Mouse (Mus musculus): ENCODE data around the gene Greb1.

Greb1 gene

DNA sequence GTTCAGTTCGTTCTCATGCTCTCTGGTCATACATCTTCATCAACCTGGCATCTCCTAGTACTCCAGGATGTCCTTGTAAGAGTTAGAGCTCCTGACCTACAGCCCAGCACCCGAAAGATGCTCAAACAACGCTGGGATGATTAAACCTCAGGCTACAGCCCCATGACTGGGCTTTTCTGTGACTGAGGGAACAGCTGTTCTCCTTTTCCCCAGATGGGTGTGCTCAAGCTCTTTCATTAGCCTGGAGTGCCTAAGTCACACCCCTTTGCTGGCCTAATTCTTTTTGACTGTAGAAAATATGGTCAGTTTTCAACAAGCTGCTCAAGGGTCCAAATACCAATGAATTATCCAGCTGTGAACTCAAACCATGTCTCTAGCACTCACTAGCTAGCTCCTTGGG lies 7.4 kb upstream of the Greb1 start:
- CTCF ChIA-PET = interaction anchor here (0.8 kb wide), 1 partner anchor 205 kb away, joined by 3 read pairs; no protein-coding TSS in a partner anchor

DNA sequence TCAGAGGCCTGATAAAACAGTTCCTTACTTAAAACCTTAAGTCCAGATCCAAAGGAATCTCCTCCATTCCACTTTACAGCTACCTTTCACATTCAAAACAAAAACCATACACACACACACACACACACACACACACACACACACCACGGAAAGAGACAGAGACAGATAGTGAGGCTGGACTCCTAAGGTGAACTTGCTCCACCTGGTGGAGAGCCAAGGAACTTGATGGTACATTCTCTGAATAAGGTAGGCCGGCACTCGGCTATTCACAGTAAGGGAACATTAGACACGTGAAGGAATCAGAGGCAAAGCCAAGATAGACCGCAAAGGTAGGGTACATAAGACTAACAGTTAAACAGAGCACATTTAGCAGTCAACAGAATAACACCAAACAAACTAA lies 4.8 kb upstream of the Greb1 start:
- CTCF ChIA-PET = no interaction called here

DNA sequence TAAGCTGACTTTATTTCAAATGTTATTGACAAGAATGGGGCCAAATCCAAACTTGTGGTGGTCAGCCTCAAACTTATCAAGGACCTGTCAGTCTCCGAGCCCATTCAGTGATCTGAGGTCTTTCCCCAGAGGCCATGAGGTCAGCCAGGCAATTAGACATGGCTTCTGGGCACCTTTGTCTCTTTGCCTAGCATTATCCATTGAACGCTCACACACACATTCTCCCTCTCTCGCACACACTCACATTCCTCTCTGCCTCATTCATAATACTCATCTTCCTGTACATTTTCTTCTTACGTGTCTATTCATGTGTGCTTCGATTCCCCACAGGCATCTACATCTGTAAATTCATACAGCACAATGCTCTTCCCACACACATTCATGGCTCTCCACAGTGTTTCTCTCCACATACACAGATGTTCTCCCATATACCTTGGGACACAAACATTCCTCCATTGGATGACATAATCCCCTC lies 3.3 kb upstream of the Greb1 start:
- CTCF ChIA-PET = no interaction called here

DNA sequence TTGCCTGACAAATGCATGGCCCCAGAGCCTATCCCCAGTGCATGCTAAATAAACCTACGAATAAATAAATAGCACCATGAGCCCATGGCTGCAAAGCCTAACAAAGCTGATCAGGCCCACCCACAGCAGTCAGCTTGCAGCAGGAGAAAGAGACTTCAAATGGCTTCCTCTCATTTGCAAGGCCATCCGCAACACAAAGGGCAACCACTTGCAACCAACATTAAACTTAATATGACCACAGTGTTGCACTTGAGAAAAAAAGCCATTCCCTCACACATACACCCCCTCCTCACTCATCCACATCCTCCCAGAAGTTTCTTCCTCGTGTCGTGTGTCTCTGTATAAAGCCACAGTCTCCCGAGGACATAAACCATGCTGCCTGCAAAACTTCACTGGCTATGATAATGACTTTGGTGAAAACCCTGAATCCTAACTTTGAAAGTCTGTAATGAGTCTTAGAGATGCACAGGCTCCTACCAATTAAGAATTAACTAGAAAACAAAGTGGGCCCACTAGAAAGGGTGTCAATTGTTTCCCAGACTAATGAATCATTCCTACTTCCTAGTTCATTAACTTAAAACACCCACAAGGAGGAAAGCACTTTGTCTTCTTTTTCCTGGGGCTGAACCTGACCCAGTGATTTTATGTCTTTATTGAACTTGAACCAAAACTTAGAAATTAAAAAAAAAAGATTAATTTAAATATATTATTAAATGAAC lies 2.7 kb upstream of the Greb1 start:
- CTCF ChIA-PET = no interaction called here

DNA sequence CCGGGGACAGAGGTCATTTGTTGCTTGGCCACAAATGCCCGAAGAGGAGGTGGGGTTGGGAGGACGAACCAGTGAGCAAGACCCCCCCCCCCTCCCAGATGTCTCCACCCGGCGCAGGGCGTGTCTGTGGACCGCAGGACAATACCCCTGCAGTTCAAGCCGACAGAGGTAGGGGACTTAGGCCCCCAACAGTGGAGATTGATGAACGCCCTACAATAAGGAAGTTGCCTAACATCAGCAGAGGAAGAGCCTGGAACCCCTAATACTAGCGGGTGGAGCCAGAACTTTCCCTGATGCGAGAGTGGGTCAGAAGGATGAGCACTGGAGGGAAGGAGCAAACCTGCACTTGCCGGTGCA lies 251 bp upstream of the Greb1 start:
- CTCF ChIA-PET = interaction anchor here (0.6 kb wide), 2 partner anchors 147 to 166 kb away, joined by 3 to 4 read pairs; no protein-coding TSS in a partner anchor

DNA sequence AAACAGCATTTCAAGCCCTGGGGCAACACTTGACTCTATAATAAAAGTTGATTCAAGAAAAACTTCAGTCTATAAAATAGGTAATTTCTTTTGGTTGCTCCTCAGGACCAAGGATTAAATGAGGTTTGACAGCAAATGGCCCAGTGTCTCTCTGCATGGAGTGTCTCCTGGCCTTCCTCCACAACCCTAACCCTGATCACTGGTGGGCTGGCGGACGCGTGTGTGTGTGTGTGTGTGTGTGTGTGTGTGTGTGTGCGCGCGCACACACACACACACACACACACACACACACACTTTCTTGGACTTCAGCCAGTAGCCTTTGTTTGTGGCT lies 793 bp downstream of the Greb1 start:
- CTCF ChIA-PET = no interaction called here

DNA sequence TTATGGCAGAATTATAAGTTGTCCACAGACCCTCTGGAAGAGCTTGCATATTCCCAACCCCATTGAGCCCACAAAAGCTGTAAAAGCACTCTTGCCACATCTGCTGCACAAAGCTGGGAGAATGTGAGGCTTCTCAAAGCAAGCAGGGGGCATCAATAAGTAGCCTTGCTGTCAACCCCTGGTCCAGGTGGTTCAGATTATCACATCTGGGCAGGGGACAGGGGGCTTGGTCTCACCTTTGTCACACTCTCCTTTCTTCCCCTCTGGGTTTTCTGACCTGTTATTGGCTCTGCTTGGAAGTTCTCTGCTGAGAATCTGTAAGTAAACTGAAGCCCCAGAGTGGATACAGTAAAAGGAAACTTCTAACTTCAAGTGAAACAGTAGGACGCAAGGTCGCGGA lies 1.8 kb downstream of the Greb1 start:
- CTCF ChIA-PET = no interaction called here

DNA sequence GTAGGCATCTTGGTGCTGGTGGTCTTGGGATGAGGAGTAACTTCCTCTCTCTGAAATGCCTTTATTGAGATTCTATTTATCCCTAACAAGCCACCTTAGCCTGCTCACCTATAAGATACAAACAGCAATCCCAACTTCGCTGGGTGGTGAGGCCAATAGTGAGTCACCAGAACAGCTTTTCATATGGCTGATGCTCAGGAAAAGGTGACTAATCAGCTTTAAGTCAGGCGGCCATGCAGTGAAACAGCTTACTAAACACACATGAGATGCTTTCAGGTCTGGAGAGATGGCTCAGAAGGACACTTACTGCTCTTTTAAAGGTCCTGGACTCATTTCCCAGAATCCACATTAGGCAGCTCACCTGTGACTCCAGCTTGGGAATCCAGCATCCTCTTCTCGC lies 4.9 kb downstream of the Greb1 start:
- CTCF ChIA-PET = no interaction called here

DNA sequence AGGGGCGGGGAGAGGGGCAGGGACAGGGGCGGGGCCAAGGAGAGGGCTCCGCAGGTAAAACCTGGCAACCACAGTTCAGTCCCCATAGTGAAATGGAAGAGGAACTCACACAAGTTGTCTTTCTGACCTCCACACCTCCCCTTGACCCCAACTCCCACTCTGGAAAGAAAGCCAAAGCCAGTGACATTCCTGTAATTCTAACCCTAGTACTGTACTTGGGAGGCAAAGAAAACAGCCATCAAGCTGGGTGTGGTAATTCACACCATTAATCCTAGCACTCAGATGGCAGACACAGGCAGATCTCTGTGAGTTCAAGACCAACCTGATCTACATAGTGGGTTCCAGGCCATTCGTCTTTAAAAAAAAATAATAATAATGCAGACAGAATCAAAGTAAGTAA lies 7.3 kb downstream of the Greb1 start:
- CTCF ChIA-PET = no interaction called here

DNA sequence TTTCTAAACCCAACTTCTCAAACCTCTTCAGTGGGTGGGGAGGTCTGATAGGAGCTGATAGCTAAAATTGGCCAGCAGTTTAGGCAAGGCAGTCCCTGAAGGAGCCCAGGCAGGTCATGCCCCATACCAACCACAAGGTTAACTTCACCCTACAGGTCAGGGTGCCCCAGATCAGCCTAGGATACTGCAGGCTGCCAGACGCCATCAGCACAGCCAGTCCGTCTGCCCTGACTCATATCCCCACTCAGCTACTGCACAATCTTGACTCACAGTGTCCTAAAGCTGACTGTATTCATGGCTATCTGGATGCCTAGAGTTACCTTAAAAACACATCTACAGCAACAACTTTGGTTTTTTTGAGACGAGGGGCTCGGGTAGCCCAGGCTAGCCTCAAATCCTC lies 10.2 kb downstream of the Greb1 start:
- CTCF ChIA-PET = no interaction called here

DNA sequence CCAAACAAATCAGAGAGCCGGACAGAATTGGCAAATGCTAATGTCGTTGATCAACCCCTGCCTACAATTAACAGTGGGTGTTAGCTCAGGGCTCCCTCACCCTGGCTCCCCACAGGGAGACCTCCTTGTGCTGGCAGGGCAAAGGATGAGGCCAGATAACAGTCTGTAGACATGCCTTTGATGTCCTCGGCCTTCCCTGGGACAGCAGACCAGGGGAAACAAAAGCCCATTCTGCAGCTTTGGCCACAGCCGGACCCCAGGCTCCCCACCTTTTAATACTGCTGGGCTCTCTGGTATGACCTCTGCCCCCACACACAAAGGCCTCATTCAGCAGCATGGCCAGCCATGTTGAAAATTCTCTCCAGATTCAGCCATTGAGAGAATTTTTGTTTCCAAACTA lies 10.9 kb downstream of the Greb1 start:
- CTCF ChIA-PET = no interaction called here

DNA sequence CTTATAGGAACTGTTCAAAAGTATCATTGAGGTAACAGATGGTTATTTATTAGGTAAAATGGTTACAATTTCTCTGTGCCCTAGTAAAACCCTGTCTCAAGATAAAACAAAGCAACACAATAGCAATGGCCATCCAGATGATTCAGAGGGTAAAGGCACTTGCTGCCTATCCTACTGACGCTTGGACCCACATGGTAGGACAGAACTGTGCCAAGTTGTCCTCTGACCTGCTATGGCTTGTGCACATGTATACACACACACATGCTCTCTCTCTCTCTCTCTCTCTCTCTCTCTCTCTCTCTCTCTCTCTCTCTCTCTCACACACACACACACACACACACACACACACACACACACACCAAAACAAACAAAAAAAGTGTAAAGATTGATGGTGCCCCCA lies 11.5 kb downstream of the Greb1 start:
- CTCF ChIA-PET = no interaction called here

DNA sequence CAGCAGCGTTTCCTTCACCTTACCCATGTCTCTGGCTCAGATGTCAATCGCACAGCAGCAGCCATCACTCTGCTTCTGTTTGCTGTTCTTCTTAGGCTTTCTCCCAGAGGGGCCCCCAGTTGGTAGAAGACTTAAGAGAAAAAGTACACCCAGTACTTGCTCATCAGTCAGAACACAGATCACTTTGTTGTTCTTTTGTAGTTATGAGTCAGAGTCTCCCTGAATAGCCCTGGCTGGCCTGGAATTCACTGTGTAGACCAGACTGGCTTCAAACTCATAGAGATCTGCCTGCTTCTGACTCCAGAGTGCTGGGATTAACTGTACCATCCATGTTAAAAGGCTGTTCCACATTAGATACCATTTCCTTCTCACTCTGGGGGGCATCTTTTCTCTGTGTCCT lies 12.1 kb downstream of the Greb1 start:
- CTCF ChIA-PET = no interaction called here

DNA sequence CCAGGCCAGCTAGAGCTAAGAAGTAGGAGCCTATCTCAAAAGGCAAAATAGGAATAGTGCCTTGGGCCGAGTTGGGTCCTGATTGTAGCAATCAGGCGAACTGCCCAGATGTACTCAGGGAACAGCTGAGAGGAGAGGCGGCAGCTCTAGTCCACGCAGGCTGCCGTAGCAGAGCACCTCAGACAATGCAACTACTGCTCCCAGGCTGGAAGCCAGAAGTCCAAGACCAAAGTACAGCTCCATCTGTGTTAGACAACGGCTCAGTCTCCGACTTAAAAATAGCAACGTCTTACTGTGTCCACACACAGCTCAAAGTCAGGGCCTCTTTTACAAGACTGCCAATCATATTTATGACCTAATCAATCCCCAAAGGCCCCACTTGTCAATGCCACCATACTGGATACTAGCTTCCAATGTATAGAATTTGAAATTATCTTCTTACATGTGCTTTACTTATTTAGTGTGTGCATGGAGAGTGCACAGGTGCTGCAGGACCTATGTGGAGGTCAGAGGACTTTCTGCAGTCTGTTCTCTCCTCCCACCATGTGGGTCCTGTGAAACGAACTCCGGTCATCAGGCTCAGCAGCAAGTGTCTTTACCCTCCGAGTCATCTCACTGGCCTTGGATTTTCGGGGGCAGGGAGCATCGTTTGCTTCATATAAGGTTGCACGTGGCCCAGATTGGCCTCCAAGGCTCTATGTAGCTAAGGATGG lies 19.5 kb downstream of the Greb1 start:
- CTCF ChIA-PET = no interaction called here

DNA sequence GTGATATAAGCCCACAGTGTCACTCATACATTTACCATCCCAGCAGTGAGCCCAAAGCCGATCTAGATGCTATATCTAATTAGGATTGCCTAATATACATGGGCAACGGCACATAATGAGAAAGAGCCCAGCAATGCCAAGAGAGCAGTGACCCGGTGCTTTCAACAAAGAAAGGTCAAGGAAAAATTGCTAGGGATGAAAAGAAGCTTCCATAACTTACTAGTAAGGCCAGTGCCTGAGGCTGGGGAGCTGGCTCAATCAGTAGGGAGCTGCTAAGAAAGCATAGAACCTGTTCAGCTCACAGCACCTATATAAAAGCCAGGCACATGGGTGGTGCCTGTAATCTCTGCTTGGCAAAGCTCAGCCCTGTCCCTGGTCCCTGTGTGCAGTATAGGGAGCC lies 20.4 kb downstream of the Greb1 start:
- CTCF ChIA-PET = no interaction called here

DNA sequence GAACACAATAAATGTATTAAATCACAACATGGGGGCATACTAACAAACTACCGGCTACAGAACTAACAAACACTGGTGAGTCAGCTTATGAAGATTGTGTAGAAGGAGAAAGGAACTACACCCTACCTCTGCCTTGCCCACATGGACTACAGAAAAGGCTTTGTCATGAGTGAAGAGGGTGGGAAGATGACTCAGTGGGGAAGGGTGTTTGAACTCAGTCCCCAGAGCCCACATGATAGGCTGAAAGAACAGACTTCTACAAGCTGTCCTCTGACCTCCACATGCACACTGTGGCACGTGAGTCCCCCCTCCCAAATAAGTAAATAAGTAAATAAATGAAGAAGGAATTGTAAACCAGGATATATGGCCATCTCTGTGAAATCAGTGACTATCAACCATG lies 21.5 kb downstream of the Greb1 start:
- CTCF ChIA-PET = no interaction called here

DNA sequence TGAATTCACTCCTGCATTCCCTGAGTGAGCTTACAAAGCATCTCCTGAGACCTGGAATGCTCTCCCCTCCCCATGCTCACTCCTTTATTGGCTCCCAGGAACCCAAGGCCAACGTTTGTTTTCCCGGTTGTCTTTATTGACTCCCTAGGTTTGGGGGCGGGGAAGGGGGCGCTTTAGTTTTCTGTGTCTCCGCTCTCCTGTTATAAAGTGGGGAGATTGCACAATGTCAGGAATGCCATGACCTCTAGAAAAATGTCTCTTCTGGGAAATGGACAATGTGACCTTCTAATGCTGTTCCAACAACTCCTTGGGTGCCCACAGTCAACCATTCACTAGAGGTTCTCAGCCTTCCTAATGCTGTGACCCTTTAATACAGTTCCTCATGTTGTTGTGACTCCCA lies 22.2 kb downstream of the Greb1 start:
- CTCF ChIA-PET = no interaction called here

DNA sequence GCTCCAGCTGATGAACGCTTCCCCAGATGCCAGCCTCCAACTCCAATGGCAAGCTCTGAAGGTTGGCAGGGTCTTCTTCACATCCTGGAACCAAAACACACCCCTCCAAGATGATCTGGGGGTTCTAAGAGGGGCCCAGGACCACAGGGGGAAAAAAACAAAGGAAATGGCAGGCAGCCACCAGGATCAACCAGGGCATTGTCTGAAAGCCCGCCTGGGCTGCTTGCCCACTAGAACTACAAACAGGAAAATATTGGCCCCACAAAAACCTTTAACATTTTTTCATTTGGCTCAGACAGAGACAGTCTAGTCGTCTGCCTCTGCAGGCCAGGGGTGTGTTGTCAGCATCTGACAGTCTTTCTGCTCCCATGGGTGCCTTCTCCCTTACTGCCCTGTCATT lies 25.3 kb downstream of the Greb1 start:
- CTCF ChIA-PET = no interaction called here

DNA sequence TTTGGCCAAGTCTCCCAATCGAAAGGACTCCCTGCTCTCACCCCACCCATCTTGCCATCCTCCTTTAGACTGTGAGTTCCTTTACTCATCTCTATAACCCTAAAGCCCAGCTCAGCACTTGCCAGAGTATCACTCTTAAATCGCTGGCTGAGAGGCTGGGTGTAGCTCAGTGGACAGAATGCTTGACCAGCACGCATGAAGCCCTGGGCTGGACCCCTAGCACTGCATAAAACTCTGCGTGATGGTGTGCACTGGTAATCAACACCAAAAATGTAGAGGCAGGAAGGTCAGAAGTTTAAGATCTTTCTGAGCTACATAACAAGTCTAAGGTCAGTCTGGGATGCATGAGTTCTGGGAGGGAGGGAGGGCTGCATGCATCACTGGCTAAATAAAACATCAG lies 26.1 kb downstream of the Greb1 start:
- CTCF ChIA-PET = no interaction called here

DNA sequence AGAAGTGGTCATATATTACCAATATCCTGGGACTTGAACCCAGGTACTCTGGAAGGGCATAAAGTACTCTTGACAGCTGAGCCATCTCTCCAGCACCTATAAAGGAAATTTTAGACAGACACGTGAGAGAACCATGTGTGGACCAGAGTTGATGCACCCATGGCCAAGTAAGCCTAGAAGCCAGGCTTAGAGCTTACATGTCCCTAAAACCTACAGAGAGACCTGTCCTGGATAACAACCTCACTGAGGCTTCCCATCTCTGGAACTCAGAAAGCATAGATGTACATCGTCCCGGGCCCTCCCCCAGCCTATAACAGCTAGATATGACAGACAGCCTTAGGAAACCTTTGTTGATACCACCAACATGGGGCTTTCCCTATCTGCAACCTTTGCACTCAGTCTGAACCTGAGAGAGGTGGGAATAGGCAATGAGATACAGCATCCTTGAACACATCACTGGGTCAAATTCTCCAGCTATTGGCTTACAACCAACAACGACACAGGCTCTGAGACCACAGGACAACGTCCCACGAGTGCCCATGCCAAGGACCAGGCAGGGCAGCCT lies 31.0 kb downstream of the Greb1 start:
- CTCF ChIA-PET = no interaction called here

DNA sequence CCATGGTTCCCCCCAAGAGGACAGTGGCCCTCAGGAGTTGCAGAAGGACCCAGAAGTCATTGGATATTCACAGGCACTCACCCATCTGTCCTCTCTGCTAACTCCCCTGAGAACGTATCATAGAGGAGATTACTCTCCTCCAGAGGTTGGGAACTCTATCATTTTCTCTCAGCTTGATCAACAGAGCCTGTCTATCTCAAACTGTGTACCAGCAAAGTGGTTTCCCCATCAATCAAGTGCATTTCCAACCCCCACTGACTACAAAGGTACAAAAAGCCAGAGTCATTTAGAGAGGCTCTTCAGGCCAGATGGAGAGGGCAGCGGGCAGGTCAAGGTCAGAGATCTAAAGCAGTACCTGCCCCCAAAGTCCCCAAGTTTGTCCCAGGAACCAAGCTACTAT lies 32.0 kb downstream of the Greb1 start:
- CTCF ChIA-PET = no interaction called here

DNA sequence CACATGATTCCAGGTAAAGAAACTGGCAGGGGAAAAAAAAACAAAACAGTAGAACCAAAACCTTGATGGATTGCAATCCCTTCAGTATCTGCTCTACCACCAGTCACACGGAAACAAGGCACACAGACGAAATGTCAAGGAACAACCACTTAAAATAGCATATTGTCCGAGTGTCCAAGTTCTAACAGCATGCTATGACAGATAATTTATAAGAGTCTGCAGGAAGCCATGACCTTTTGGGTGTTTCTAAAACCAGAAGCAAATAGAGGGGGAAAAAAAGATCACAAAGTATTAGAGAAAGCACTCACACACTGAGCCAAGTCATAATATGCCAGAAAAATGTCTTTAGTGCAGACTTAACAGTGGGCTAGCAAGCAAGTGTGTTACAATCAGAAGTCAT lies 32.4 kb downstream of the Greb1 start:
- CTCF ChIA-PET = no interaction called here

DNA sequence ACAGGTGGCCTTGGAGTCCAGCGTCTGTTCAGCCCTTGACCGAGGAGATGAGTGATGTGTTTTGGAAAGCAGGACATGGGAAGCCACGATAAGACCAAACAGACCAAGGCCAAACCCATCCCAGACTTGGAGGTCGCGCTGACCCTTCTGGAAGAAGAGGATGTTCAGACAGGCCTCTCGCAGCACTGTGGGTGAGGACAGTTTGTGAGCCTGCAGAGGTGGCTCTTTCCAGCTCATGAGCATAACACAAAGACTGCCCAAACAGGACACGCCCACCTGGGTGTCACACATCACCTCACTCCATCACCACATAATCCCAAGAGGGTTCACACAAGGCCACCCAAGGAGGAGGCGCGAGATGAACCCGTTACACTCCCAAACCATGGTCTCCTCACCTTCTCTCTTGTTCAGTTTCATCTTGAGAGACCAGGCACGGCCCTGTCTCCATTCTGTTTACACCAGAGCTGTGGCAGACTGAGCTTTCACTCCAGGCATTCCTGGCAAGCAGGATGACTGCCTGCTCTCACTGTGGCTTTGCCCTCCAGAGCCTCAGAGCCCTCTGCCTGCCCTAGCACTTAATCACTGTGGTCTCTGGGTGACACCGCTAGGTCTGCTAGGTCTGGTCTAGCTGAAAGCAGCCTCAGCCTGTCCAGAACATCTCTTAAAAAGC lies 35.8 kb downstream of the Greb1 start:
- CTCF ChIA-PET = no interaction called here

Measured in spleen, embryonic (tissue).